Mouse (Mus musculus) myocyte (in vitro differentiated cells): ENCODE results near the gene Kif6. TPM values are rescaled to one million over a fixed set of nuclear protein-coding genes. Genes with fewer than 3 reads are reported as not detected.

ENCODE experiments used
- H3K27me3 ChIP-seq: one replicate; pipeline ENCODE4 v1.6.1; 2011; ENCODE audit not compliant: control insufficient read depth, insufficient read depth, insufficient read length
- H3K36me3 ChIP-seq: one replicate; pipeline ENCODE4 v1.6.1; 2011; ENCODE audit not compliant: control insufficient read depth, insufficient read depth
- H3K4me2 ChIP-seq: one replicate; pipeline ENCODE4 v1.6.1; 2011; ENCODE audit warnings: low read depth, control low read depth
- H3K4me3 ChIP-seq: one replicate; pipeline ENCODE4 v1.5.1; 2011; ENCODE audit warnings: mild to moderate bottlenecking, control low read depth, moderate library complexity
- H3K79me2 ChIP-seq: one replicate; pipeline ENCODE4 v1.6.1; 2011; ENCODE audit not compliant: control insufficient read depth, insufficient read depth
- H3ac ChIP-seq: one replicate; pipeline ENCODE4 v1.6.1; 2011; ENCODE audit not compliant: control insufficient read depth, insufficient read length
- CEBPB ChIP-seq: IDR thresholded peaks from 2 replicates; pipeline ENCODE4 v1.6.1; 2011; ENCODE audit warnings: mild to moderate bottlenecking, moderate library complexity; ENCODE audit not compliant: poor library complexity, insufficient read depth, severe bottlenecking
- E2F4 ChIP-seq: IDR thresholded peaks from one replicate; pipeline ENCODE4 v1.6.1; 2011; ENCODE audit warnings: mild to moderate bottlenecking, control low read depth, moderate library complexity; ENCODE audit not compliant: insufficient read depth
- MAX ChIP-seq: IDR thresholded peaks from one replicate; pipeline ENCODE4 v1.6.1; 2011; ENCODE audit warnings: low read depth, mild to moderate bottlenecking, control low read depth
- MYOD1 ChIP-seq, 3 experiments: IDR thresholded peaks; one replicate each; pipeline ENCODE4 v1.6.1; 2011; ENCODE audit warnings: control low read depth in 2 of 3, low read depth in 2 of 3, mild to moderate bottlenecking in 2 of 3, moderate library complexity in 1 of 3; ENCODE audit not compliant: insufficient read length in 2 of 3, control insufficient read depth in 1 of 3
- MYOG ChIP-seq, 3 experiments: IDR thresholded peaks; one replicate each; pipeline ENCODE4 v1.6.1; 2011; ENCODE audit warnings: control low read depth in 2 of 3, low read depth in 2 of 3, mild to moderate bottlenecking in 2 of 3; ENCODE audit not compliant: insufficient read length in 2 of 3, control insufficient read depth in 1 of 3, insufficient read depth in 1 of 3
- POLR2A ChIP-seq: IDR thresholded peaks from one replicate; pipeline ENCODE4 v1.6.1; 2011; ENCODE audit warnings: low read depth, mild to moderate bottlenecking, control low read depth, moderate library complexity; ENCODE audit not compliant: insufficient read length
- POLR2AphosphoS2 ChIP-seq: IDR thresholded peaks from one replicate; pipeline ENCODE4 v1.6.1; 2011; ENCODE audit warnings: low read depth, control low read depth; ENCODE audit not compliant: insufficient read length
- REST ChIP-seq: IDR thresholded peaks from one replicate; pipeline ENCODE4 v1.6.1; 2011; ENCODE audit warnings: mild to moderate bottlenecking, control low read depth, moderate library complexity; ENCODE audit not compliant: insufficient read depth, insufficient read length
- SRF ChIP-seq: IDR thresholded peaks from one replicate; pipeline ENCODE4 v1.6.1; 2011; ENCODE audit warnings: low read depth; ENCODE audit not compliant: control insufficient read depth, insufficient read length
- TCF12 ChIP-seq: IDR thresholded peaks from one replicate; pipeline ENCODE4 v1.6.1; 2011; ENCODE audit warnings: mild to moderate bottlenecking, control low read depth; ENCODE audit not compliant: poor library complexity, insufficient read depth, severe bottlenecking
- TCF3 ChIP-seq: IDR thresholded peaks from one replicate; pipeline ENCODE4 v1.6.1; 2011; ENCODE audit warnings: low read depth, control low read depth; ENCODE audit not compliant: insufficient read length
- USF1 ChIP-seq: IDR thresholded peaks from one replicate; pipeline ENCODE4 v1.6.1; 2011; ENCODE audit warnings: low read depth, mild to moderate bottlenecking, control low read depth, moderate library complexity
- polyA plus RNA-seq: library from polyadenylated mRNA; unstranded; fragments of >200 nt; fragmentation: generic; extraction: Trizol; gene quantifications from one replicate; pipeline ENCODE4 v1.2.1, GENCODE M21; 2012; ENCODE audit warnings: missing spikeins

Kif6 gene
- polyA plus RNA-seq, 1 experiment, result 0.07 TPM

GRCm38 (mm10) chr17:49627011-49627794 is 12.3 kb downstream of the Kif6 start:
- no peak overlapping the region for H3K4me2 ChIP-seq
- H3ac ChIP-seq, result no peak overlapping the region
- TF ChIP-seq MAX (no peak), POLR2A (no peak), TCF3 (no peak), TCF12 (no peak), MYOD1 (IDR thresholded peaks at IDR 0.05; ENCODE audit: control insufficient read depth in 1 of 3, insufficient read length in 2 of 3, low read depth in 2 of 3) (no peak), CEBPB (no peak), E2F4 (no peak), POLR2AphosphoS2 (no peak), REST (no peak), MYOG (IDR thresholded peaks at IDR 0.05; ENCODE audit: control insufficient read depth in 1 of 3, insufficient read depth in 1 of 3, insufficient read length in 2 of 3, low read depth in 2 of 3) (no peak), SRF (no peak), USF1 (no peak)
- H3K36me3 ChIP-seq, result no peaks in the 10 kb centered on the region
- no peaks in the 10 kb centered on the region for H3K79me2 ChIP-seq
- H3K27me3 ChIP-seq, result no peaks in the 10 kb centered on the region
- no peak overlapping the region for H3K4me3 ChIP-seq

GRCm38 (mm10) chr17:49628875-49629274 is 13.9 kb downstream of the Kif6 start:
- no peak for TF ChIP-seq USF1
- TF ChIP-seq MYOG (IDR thresholded peaks at IDR 0.05; ENCODE audit: control insufficient read depth in 1 of 3, insufficient read depth in 1 of 3, insufficient read length in 2 of 3, low read depth in 2 of 3), result no peak
- TF ChIP-seq E2F4, result no peak
- no peak for TF ChIP-seq POLR2A
- TF ChIP-seq POLR2AphosphoS2, result no peak
- TF ChIP-seq REST, result no peak
- no peak for TF ChIP-seq SRF
- TF ChIP-seq MYOD1 (IDR thresholded peaks at IDR 0.05; ENCODE audit: control insufficient read depth in 1 of 3, insufficient read length in 2 of 3, low read depth in 2 of 3), result no peak
- no peak for TF ChIP-seq MAX
- TF ChIP-seq CEBPB, result no peak
- TF ChIP-seq TCF12, result no peak
- TF ChIP-seq TCF3, result no peak
- no peaks in the 10 kb centered on the region for H3K79me2 ChIP-seq
- no peak overlapping the region for H3ac ChIP-seq
- H3K27me3 ChIP-seq, result no peaks in the 10 kb centered on the region
- no peaks in the 10 kb centered on the region for H3K36me3 ChIP-seq
- H3K4me3 ChIP-seq, result no peak overlapping the region
- H3K4me2 ChIP-seq, result no peak overlapping the region

- Histone ChIP-seq H3K4me3 (no peak overlapping the region), H3K36me3 (no peaks in the 10 kb centered on the region)
Measured at GRCm38 (mm10) chr17:49633041-49633440, 18.1 kb downstream of the Kif6 start.

GRCm38 (mm10) chr17:49641903-49642302 is 27.0 kb downstream of the Kif6 start:
- Histone ChIP-seq H3ac (no peak overlapping the region), H3K27me3 (peaks cover 5% of the 10 kb centered on the region), H3K4me2 (no peak overlapping the region), H3K79me2 (no peaks in the 10 kb centered on the region), H3K4me3 (no peak overlapping the region), H3K36me3 (no peaks in the 10 kb centered on the region)
- TF ChIP-seq TCF3, result no peak
- TF ChIP-seq MYOG (IDR thresholded peaks at IDR 0.05; ENCODE audit: control insufficient read depth in 1 of 3, insufficient read depth in 1 of 3, insufficient read length in 2 of 3, low read depth in 2 of 3), result no peak
- no peak for TF ChIP-seq MYOD1 (IDR thresholded peaks at IDR 0.05; ENCODE audit: control insufficient read depth in 1 of 3, insufficient read length in 2 of 3, low read depth in 2 of 3)
- TF ChIP-seq E2F4, result no peak
- TF ChIP-seq POLR2AphosphoS2, result no peak
- TF ChIP-seq USF1, result no peak
- TF ChIP-seq MAX, result no peak
- no peak for TF ChIP-seq POLR2A
- TF ChIP-seq CEBPB, result no peak
- no peak for TF ChIP-seq SRF
- TF ChIP-seq TCF12, result no peak
- no peak for TF ChIP-seq REST

More at GRCm38 (mm10) chr17:49633041-49633440, 18.1 kb downstream of the Kif6 start:
- no peak overlapping the region for H3ac ChIP-seq
- no peak overlapping the region for H3K4me2 ChIP-seq
- no peaks in the 10 kb centered on the region for H3K27me3 ChIP-seq
- TF ChIP-seq MAX (no peak), REST (no peak), MYOD1 (IDR thresholded peaks at IDR 0.05; ENCODE audit: control insufficient read depth in 1 of 3, insufficient read length in 2 of 3, low read depth in 2 of 3) (no peak), MYOG (IDR thresholded peaks at IDR 0.05; ENCODE audit: control insufficient read depth in 1 of 3, insufficient read depth in 1 of 3, insufficient read length in 2 of 3, low read depth in 2 of 3) (no peak), USF1 (no peak), CEBPB (no peak), SRF (no peak), TCF12 (no peak), POLR2AphosphoS2 (no peak), POLR2A (no peak), E2F4 (no peak), TCF3 (no peak)
- no peaks in the 10 kb centered on the region for H3K79me2 ChIP-seq
